Mouse (Mus musculus): ENCODE measurements around the gene Zfp748. TPM values are rescaled to one million over a fixed set of nuclear protein-coding genes. Genes with fewer than 3 reads are reported as not detected.

Zfp748 gene
- 1 to 10 TPM; 4.2 to 5.4 TPM for total RNA-seq (2023)

DNA sequence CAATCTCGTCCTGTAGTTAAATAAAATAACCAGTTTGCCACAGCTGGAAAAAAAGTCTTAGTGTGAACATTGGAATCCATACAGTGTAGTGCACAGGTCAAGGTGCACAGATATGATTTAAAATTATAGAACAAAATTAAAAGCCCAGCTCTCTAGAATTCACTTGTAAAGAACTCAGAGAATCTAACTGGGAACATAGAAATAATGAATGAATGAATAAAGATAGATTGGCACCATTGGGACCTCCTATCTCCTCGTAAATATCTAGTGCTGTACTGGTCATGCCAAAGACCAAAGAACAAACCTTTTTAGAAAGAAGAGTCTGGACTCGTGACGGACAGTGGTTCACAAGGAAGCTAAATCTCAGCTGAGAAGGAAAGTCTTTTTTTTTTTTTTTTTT is at the start of gene Zfp748:
Gene Zfp748, minus strand, starts transcription at position 101 of the 400 bp plus-strand sequence.

DNA sequence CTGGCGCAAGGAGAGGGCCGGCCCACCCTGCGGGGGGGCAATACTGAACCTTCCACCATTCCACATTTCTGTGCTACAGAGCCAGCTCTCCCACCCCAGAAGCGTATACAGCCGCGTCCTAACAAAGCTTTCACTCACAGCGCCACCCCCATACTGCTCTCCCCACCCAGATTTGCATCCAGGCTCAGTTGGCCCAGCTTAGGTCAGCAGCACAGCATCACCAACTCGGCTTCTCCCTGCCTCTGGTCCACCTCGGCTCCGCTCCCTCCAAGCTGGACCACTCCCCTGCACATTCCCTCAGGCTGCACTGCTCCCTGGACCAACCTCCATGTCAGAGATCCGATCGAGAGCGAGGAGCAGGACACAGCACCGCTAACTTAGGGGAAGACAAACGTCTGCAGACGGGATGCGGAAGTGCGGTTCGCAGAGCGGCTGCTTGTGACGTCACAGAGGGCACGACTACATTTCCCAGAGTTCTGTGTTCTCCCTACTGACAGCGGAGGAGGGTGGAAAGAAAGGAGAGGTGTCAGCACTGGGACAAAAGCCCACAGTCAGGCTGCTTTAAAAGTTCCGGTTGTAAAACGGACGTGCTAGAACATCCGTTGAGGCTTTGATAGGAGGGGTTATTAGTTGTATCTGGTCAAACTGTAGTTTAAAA is 27.7 kb downstream of the Zfp748 start, which contains the start of the genes Gm26965 and Zfp87:
Gene Gm26965, minus strand, starts transcription at position 399 of the 658 bp plus-strand sequence.
Gene Zfp87, minus strand, starts transcription at position 425 of the 658 bp plus-strand sequence.

DNA sequence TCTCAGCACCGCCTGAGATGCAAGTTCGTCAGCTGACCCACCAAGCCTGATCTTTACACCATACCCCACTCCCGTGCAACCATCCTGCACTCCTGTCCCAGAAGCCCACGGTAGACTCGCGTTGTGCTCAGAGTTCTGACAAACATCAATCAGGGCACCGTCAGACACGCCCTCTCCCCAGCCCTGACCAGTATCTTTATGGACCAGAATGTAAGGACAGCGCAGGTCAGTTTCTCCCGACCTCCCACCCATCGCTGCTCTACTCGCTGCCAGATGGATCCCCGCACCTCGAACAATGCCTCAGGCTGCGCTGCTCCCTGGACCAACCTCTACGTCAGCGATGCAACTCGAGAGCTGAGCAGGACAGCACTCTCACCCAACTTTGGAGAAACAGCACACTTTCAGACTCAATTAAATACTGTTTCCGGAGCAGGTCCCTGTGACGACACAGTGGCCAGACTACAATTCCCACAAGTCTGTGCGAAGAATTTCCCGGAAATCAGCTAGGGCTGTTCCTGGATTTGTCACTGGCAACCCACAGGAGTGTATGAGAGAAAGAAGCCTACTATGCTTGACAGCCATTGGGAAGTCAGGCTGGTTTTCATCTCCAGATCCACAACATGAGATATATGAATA is 53.4 kb downstream of the Zfp748 start, which contains the start of gene Zfp58:
Gene Zfp58, minus strand, starts transcription at position 472 of the 636 bp plus-strand sequence.

Other genes starting within 250 kb of the Zfp748 start
- gene Zfp457, start 247.3 kb downstream of the Zfp748 start, total RNA-seq (2023): under 1 TPM; 0.60 TPM
- 1 to 10 TPM; 6.3 to 6.6 TPM for gene Zfp595, start 221.3 kb downstream of the Zfp748 start, total RNA-seq (2023)
- under 1 TPM in 1 of 2 experiments, not detected in 1; 0.88 TPM for gene Gm28044, start 193.3 kb downstream of the Zfp748 start, total RNA-seq (2023)
- gene Zfp953, start 193.2 kb downstream of the Zfp748 start, total RNA-seq (2023): 1 to 10 TPM; 5.9 to 6.6 TPM
- 1 to 10 TPM in 1 of 2 experiments, not detected in 1; 3.5 TPM for gene Gm28041, start 178.1 kb downstream of the Zfp748 start, total RNA-seq (2023)
- 1 to 10 TPM in 1 of 2 experiments, under 1 TPM in 1; 0.84 to 1.8 TPM for gene Zfp456, start 178.0 kb downstream of the Zfp748 start, total RNA-seq (2023)
- 1 to 10 TPM; 2.4 to 5.7 TPM for gene Zfp429, start 154.0 kb downstream of the Zfp748 start, total RNA-seq (2023)
- gene Zfp459, start 132.4 kb downstream of the Zfp748 start, total RNA-seq (2023): 1 to 10 TPM in 1 of 2 experiments, under 1 TPM in 1; 0.22 to 1.1 TPM
- 1 to 10 TPM; 3.2 to 4.1 TPM for gene Zfp874a, start 102.2 kb downstream of the Zfp748 start, total RNA-seq (2023)
- gene Zfp874b, start 69.6 kb downstream of the Zfp748 start, total RNA-seq (2023): 1 to 10 TPM; 5.7 to 6.2 TPM
- gene Zfp58, start 53.3 kb downstream of the Zfp748 start, total RNA-seq (2023): 1 to 10 TPM; 4.1 to 5.2 TPM
- not detected for gene Gm26965, start 27.7 kb downstream of the Zfp748 start, total RNA-seq (2023)
- 10 to 100 TPM; 12.9 to 15.0 TPM for gene Zfp87, start 27.7 kb downstream of the Zfp748 start, total RNA-seq (2023)
- 10 to 100 TPM in 1 of 2 experiments, 1 to 10 TPM in 1; 8.9 to 10.7 TPM for gene Zfp729b, start 55.9 kb upstream of the Zfp748 start, total RNA-seq (2023)
- 1 to 10 TPM in 1 of 2 experiments, under 1 TPM in 1; 0.78 to 1.7 TPM for gene Gm49345, start 83.9 kb upstream of the Zfp748 start, total RNA-seq (2023)
- gene Zfp729a, start 84.0 kb upstream of the Zfp748 start, total RNA-seq (2023): 10 to 100 TPM in 1 of 2 experiments, 1 to 10 TPM in 1; 10.0 TPM
- 1 to 10 TPM; 6.0 to 8.1 TPM for gene Zfp738, start 133.2 kb upstream of the Zfp748 start, total RNA-seq (2023)
- gene Zfp65, start 175.3 kb upstream of the Zfp748 start, total RNA-seq (2023): 1 to 10 TPM; 6.4 to 8.1 TPM
- gene Zfp85, start 201.4 kb upstream of the Zfp748 start, total RNA-seq (2023): 1 to 10 TPM; 1.7 to 1.8 TPM
- gene Zfp493, start 225.9 kb upstream of the Zfp748 start, total RNA-seq (2023): under 1 TPM; 0.44 to 0.47 TPM